Mouse (Mus musculus) embryonic fibroblast, embryonic 13.5 days (primary cell): Measurements from ENCODE around the gene Nit2.

Source experiments
- CTCF ChIP-seq: IDR thresholded peaks from 2 replicates; pipeline ENCODE4 v1.5.1; 2011; ENCODE audit warnings: mild to moderate bottlenecking, control low read depth, low read length, moderate library complexity, borderline replicate concordance; ENCODE audit not compliant: insufficient read depth
- POLR2A ChIP-seq: IDR thresholded peaks from 2 replicates; pipeline ENCODE4 v1.6.1; 2011; ENCODE audit warnings: low read depth, mild to moderate bottlenecking, control low read depth, low read length, moderate library complexity

GRCm38 (mm10) chr16:57117562-57117961 is 49.6 kb downstream of the Nit2 start:
- TF ChIP-seq POLR2A (no peak), CTCF (no peak)
